Mouse (Mus musculus) mature B cell (primary cell): ENCODE measurements around the gene Alg11.

ENCODE experiments used
- in situ Hi-C: fragments of 300-500 bp; cut with MboI; formaldehyde crosslinking; loops from 2 replicates; pipeline ENCODE4 v1.14.3; 2019

Alg11 gene

DNA sequence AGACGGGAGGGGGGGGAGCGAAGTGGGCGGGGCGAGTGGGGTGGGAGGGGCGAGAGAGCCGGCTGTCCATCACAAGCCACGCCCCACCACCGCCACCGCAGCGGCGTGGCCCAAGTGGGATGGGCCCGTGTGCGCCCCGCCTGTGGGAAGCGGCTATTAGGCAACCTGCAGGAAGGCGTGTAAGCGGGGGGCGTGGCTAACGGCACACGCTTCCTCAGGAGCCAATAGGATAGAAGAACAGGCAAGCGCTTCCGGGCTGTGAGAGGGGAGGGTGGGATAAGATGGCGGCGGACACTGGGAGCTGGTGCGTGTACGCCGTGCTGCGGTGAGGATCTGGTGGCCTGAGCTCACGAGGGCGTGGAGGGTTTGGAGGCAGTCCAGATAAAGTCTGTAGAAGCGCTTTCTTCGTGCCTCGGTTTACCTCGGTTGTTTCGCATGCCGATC is at the start of gene Alg11:
Alg11 (plus strand) TSS at position 276 of the 444 bp plus-strand sequence.
- in situ Hi-C loops: no loop called here

- in situ Hi-C loops: no loop called here
These were observed 47.4 kb upstream of the Alg11 start for GRCm38 (mm10) chr8:22013034-22013707.

- in situ Hi-C loops: no loop called here
These were observed 42.8 kb upstream of the Alg11 start for GRCm38 (mm10) chr8:22017731-22018130.

- in situ Hi-C loops: no loop called here
These were observed 41.0 kb upstream of the Alg11 start for GRCm38 (mm10) chr8:22019498-22019897.

- in situ Hi-C loops: no loop called here
These were observed 38.3 kb upstream of the Alg11 start for GRCm38 (mm10) chr8:22022244-22022643.

DNA sequence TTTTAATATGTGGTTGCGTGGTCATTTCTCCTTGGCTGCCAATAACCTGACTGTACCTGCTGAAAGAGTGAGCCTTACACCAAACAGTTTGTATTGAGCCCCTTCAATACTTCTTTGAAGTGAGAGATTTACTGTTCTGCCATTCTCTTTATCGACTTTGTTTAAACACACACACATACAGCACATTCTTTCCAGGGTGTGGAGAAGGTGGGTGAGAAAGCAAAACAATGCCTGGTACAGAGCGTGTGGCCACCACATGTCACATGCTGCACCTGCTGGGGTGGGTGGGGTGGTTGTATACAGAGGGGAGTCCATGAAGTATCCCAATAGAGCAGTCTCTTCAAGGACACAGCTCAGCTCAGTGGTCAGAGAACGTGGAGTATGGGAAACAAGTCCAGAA is 35.3 kb upstream of the Alg11 start:
- in situ Hi-C loops: no loop called here

DNA sequence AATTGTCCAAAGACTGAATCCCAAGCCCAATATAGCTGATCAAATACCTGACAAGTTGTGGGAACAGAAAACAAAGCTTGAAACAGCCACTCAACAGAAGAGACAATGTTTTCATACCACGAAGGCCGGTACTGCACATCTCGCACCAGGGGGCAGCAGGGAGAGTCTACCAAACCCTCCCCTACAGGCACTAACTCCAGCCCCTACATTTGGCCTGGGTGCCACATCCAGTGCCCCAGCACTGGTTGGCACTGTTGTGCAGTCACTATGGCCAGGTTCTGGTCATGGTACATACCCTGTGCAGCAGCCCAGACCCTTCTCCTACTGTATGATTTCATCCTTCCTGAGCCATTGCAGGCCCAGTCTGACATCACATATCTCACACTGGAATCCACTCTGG is 31.5 kb upstream of the Alg11 start:
- in situ Hi-C loops: no loop called here

- in situ Hi-C loops: no loop called here
These were observed 29.5 kb upstream of the Alg11 start for GRCm38 (mm10) chr8:22030990-22031389.

- in situ Hi-C loops: no loop called here
These were observed 24.4 kb upstream of the Alg11 start for GRCm38 (mm10) chr8:22036137-22036536.

DNA sequence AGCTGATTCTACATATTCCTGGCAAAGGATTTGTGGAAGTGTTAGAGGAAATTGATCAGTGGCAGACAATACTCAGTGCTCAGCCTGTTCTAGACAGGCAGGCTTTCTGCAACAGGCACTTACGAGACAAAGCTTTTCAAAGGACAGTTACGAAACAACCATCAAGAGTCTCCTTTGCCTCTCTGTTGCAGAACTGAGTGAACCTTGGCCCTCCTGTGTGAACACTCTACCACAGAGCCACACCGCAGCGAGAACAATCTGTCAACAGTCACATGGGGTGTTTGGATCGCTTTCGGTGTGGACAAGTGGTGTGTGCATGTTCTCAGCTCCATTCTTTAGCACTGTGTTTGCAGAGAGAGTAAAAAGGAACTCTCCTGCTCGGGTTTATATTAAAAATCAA is 23.5 kb upstream of the Alg11 start:
- in situ Hi-C loops: no loop called here

GRCm38 (mm10) chr8:22039468-22040152 is 20.9 kb upstream of the Alg11 start:
- in situ Hi-C loops: no loop called here

- in situ Hi-C loops: no loop called here
These were observed 20.4 kb upstream of the Alg11 start for GRCm38 (mm10) chr8:22040153-22040509.

DNA sequence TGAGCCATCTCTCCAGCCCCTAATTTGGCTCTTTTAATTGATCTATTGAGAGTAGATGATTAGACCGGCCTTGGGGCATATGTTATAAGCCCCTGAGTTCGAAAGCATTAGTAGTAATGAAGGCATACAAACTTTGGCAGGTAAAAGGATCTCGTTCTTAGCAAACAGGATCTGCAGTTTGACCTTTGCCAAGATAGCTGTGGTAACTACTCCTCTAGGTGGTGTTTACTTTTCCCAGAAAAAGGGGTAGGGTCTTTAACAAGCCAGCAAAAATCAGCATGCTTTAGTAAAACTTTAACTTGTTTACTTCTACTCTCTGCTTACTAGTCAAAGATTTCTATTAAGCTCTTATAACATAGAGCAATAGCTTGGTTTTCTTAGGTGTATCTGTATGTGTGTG is 18.0 kb upstream of the Alg11 start:
- in situ Hi-C loops: no loop called here

DNA sequence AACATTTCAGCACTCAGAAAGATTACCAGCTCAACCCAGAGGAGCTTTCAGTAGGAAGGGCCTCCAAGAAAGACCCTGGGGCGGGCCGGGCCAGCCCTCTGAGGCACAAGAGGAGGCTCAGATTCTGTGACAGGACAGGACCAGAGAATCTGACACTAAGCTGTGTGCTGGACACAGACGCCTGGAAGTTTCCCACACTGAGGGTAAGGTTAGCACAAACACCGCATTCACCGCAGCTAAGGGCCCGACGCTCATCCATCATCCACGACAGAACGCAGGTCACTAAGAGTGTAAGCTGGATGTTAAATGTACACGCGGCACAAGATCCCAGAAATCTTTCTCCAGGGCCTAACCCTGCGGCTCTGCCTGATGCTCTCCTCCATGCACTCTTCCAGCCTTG is 16.8 kb upstream of the Alg11 start:
- in situ Hi-C loops: no loop called here

- in situ Hi-C loops: no loop called here
These were observed 12.6 kb upstream of the Alg11 start for GRCm38 (mm10) chr8:22047699-22048464.

DNA sequence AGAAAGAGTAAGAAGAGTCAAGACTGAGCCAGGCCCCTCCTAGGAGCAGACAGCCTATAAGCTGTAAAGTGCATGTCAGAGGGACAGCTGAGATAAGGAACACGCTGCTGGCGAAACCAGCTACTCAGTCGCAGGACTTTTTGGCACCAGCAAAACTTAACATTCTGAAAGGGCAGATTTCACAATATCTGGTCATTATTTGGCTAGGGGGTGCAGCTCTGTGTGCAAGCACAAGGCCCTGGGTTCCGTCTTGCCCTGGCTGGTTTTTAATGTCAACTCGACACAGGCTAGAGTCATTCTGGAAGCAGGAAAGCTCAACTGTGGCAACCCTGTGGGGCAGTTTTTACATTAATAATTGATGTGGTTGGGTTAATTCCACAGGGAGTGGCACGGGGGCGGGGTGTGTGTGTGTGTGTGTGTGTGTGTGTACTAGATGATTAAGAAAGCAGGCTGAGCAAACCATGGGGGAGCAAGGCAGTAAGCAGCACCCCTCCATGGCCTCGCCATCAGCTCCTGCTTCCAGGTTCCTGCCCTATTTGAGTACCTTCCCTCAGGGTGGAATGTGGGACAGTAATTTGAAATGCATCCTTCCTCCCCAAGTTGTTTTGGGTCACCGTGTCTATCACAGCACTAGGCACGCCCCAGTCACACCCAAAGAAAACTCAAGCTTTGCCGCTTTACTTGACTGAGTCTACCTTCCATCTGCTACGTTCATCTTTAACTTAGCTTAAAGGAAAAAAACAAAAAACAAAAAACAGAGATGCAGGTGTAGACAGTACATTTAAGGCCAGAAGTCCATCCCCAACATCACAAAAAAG is 5.6 kb upstream of the Alg11 start:
- in situ Hi-C loops: no loop called here

DNA sequence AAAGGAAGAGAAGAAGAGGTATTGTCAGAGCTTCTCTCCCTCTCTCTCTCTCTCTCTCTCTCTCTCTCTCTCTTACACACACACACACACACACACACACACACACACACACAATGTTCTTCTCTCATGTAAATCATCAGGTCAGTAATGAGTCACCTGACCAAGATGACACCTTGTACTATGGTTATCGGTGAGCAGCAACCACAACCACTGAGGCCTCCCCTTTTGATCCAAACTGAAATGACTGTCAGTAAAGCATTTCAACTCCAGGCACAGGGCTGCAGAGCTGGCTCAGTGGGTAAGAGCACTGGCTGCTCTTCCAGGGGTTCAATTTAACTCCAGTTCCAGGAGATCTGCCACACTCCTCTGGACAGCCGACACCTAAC is 5.0 kb upstream of the Alg11 start:
- in situ Hi-C loops: no loop called here

GRCm38 (mm10) chr8:22056850-22057249 is 3.7 kb upstream of the Alg11 start:
- in situ Hi-C loops: no loop called here

DNA sequence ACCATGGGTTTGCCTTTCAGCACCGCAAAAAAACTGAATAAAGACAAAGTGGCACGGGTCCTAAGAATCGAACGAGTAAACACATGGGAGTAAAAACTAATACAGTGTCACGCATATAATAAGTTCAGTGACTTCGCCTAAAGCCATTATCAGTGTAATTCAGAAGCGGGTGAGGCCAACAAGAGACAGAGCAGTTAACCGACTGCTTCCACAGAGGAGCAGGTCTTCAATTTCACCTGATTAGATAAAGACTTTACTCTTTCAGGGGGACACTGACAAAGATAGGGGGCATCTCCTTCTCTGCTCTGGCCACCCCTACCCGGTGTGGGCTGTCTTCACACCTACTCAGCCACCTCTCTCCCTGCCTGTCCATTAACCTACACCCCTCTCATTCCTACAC is 2.2 kb upstream of the Alg11 start:
- in situ Hi-C loops: no loop called here

DNA sequence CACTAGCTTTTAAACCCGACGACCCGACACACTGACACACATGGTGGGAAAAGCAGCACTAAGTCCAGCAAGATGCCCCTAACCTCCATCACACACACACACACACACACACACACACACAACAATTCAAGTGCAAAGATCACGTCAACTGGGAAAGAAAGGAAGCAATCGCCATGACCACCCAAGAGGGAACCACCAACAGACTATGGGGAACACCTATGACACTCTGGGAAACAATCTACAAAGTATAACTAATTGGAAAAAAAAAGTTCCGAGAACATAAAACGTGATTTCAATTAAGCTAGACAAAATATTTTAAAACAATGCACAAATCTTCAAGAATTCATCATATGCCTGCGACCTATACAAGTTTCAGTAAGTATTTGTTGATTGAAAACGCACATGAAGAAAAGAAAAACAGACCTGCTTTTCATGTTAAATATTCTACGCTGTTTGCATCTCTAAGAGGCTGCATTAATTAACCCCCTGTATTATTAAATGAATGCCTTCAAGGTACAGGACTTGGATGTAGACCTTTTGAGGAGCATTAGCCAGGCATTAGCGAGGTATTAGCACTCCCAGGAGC is 1.3 kb upstream of the Alg11 start:
- in situ Hi-C loops: no loop called here

DNA sequence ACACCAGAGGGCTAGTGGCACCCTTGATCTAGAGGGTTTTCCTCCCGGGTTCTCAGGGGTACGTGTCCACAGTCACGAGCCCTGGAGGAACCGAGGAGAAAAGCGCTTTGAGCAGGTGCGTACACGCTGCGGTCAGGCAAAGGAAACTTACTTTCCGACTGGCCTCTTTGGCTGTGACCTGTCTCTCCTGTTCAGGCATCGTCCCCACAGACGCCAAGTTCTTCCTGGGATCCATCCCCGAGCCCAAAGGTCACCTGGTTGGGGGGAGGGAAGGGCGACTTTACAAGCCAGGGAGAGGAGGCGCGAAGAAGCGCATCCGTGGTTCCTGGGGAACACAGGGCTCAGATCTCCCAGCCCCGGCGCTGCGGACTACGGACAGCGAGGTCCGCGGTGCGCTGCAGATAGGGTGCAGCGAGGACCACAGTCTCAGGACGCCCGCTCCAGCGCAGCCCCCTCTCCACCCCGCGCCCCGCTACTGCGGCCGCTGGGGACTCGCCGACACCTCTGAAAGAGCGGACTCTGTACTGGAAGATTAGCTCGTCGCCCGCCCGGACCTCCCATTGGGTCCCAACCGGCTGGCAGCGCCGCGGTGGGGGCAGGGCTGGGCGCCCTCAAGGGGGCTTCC is 588 bp upstream of the Alg11 start, which contains the start of gene Atp7b:
Atp7b (minus strand) TSS at position 485 of the 625 bp plus-strand sequence.
- in situ Hi-C loops: no loop called here
